8 mouse cellular contexts compared by ENCODE assay signal in the genomic region with DNA sequence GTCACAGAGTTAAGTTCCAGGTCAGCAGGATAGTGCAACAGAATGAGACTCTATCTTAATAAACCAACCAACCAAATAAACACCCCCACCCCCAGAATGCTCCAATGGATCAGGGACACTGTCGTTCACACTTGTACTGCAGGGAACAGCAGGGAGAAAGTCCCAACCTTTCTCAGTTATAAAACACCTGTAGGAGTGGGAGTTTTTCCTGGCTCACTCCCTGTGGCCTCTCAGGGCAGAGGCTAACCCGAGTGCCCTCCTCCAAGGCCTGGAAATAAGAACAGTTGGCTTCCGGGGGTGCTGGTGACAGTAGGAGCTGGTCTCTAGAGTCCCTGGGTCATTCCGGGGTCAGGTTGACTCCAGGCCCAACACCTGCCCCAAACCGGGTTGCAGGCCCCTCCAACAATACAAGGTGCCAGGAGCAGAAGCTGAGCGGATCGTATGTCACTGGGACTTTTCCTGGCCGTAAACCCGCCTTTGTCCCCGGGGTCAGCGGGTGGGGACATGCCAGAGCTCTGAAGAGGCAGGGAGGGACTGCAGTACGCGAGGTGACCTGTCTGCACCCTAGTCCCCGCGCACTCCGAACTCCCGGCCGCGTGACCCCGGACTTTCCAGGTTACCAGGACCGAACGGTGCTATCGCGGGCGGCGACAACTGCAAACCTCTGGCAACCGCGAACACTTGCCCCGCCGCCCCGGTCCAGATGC. TPM values are rescaled to one million over a fixed set of nuclear protein-coding genes. Genes with fewer than 3 reads are reported as not detected.
DNase-seq lines count a peak whose midpoint lies in the region; ATAC-seq and TF ChIP-seq lines count a peak whose summit lies in the region.

No protein-coding gene starts in this region.

- H3K9me3 ChIP-seq in forebrain, embryonic 14.5 days (replicated peaks; ENCODE audit: control insufficient read depth, low read length), result no peaks in the 10 kb centered on the region
- H3K9me3 ChIP-seq in limb, embryonic 14.5 days (ENCODE audit: control insufficient read depth, low read length), result no peaks in the 10 kb centered on the region
- H3K9me3 ChIP-seq in neural tube, embryonic 15.5 days (replicated peaks), result no peaks in the 10 kb centered on the region

- H3K9ac ChIP-seq in forebrain, embryonic 14.5 days (ENCODE audit: low read length), result peak overlapping the region; percentile 78
- peak overlapping the region; percentile 83 for H3K9ac ChIP-seq in limb, embryonic 14.5 days (ENCODE audit: low read depth, low read length, severe bottlenecking)
- H3K9ac ChIP-seq in neural tube, embryonic 15.5 days (replicated peaks), result peak overlapping the region; percentile 84

- no peak for TF ChIP-seq POLR2A in limb, embryonic 14.5 days (IDR thresholded peaks at IDR 0.05; ENCODE audit: borderline replicate concordance, extremely low read depth, insufficient read depth, insufficient read length)

- peaks cover 14% of the 10 kb centered on the region; the same call in 1 of the 2 replicates for H3K36me3 ChIP-seq in forebrain, embryonic 14.5 days (ENCODE audit: control insufficient read depth, insufficient read depth, low read length)
- peaks cover 25% of the 10 kb centered on the region for H3K36me3 ChIP-seq in limb, embryonic 14.5 days (ENCODE audit: control insufficient read depth, insufficient read depth, low read length)
- peaks cover 10% of the 10 kb centered on the region for H3K36me3 ChIP-seq in neural tube, embryonic 15.5 days

- ATAC-seq in forebrain, embryonic 14.5 days, result peak; percentile 9; the same call in 1 of the 2 replicates
- peak; percentile 45 for ATAC-seq in limb, embryonic 14.5 days (ENCODE audit: low FRiP score, low read depth)
- peak; percentile 4; the same call in 1 of the 2 replicates for ATAC-seq in neural tube, embryonic 15.5 days (ENCODE audit: low FRiP score)

- peak; percentile 31 for DNase-seq in cerebellum, adult 8-10 months
- no peak for DNase-seq in cerebellum, postnatal 25 days
- DNase-seq in CD4-positive, CD25-positive, alpha-beta regulatory T cell, adult 2 months (ENCODE audit: low read depth, low spot score), result peak; percentile 28
- no peak for DNase-seq in forebrain, embryonic 14.5 days (ENCODE audit: low spot score)
- DNase-seq in limb, embryonic 14.5 days (ENCODE audit: low spot score), result no peak
- no peak for DNase-seq in spleen, adult 18-20 months
- no peak for DNase-seq in layer of hippocampus, adult 9-11 months

- WGBS in forebrain, embryonic 14.5 days, result 2% methylated on average over 31 of the region's 31 CpGs
- under 1% methylated on average over 24 of the region's 31 CpGs for WGBS in limb, embryonic 14.5 days
- WGBS in neural tube, embryonic 15.5 days, result under 1% methylated on average over 31 of the region's 31 CpGs

- peak overlapping the region; percentile 63 for H3K4me3 ChIP-seq in forebrain, embryonic 14.5 days (ENCODE audit: low read depth, low read length)
- H3K4me3 ChIP-seq in limb, embryonic 14.5 days (replicated peaks; ENCODE audit: low read length), result peak overlapping the region; percentile 80
- H3K4me3 ChIP-seq in neural tube, embryonic 15.5 days (replicated peaks), result peak overlapping the region; percentile 75

- peak overlapping the region; percentile 90 for H3K4me2 ChIP-seq in forebrain, embryonic 14.5 days (ENCODE audit: low read length)
- peak overlapping the region; percentile 95 for H3K4me2 ChIP-seq in limb, embryonic 14.5 days (replicated peaks; ENCODE audit: low read depth, low read length, severe bottlenecking)
- H3K4me2 ChIP-seq in neural tube, embryonic 15.5 days, result peak overlapping the region; percentile 91

- H3K4me1 ChIP-seq in forebrain, embryonic 14.5 days (ENCODE audit: control insufficient read depth, insufficient read depth, low read length), result peaks cover 28% of the 10 kb centered on the region
- H3K4me1 ChIP-seq in limb, embryonic 14.5 days (ENCODE audit: control insufficient read depth, insufficient read depth, low read length), result peaks cover 9% of the 10 kb centered on the region
- H3K4me1 ChIP-seq in neural tube, embryonic 15.5 days, result peaks cover 44% of the 10 kb centered on the region

- peak overlapping the region; percentile 31 for H3K27ac ChIP-seq in forebrain, embryonic 14.5 days (ENCODE audit: low read depth, low read length)
- peak overlapping the region; percentile 70 for H3K27ac ChIP-seq in limb, embryonic 14.5 days (replicated peaks; ENCODE audit: low read depth, low read length)
- H3K27ac ChIP-seq in neural tube, embryonic 15.5 days (replicated peaks), result peak overlapping the region; percentile 76

- no peaks in the 10 kb centered on the region for H3K27me3 ChIP-seq in forebrain, embryonic 14.5 days (replicated peaks; ENCODE audit: control insufficient read depth, insufficient read depth, low read length)
- no peaks in the 10 kb centered on the region for H3K27me3 ChIP-seq in limb, embryonic 14.5 days (ENCODE audit: control insufficient read depth, insufficient read depth, low read length)
- H3K27me3 ChIP-seq in neural tube, embryonic 15.5 days (replicated peaks), result no peaks in the 10 kb centered on the region

RNA-seq across cellular contexts. Expression of a gene that starts 1.1 kb away (rescaled TPM):
- 85.7 and 101 TPM in 2 replicates for polyA plus RNA-seq in forebrain, embryonic 14.5 days (2014; fragmentation: Nextera tagmentation; extraction: Ambion mirVana)
- polyA plus RNA-seq in limb, embryonic 14.5 days (2012; rRNA removed), result 47.6 and 59.8 TPM in 2 replicates
- 64.1 and 68.7 TPM in 2 replicates for polyA plus RNA-seq in limb, embryonic 14.5 days (2014; fragmentation: Nextera tagmentation; extraction: Ambion mirVana)
- polyA plus RNA-seq in neural tube, embryonic 15.5 days (2015; fragmentation: Nextera tagmentation; extraction: Ambion mirVana), result 78.6 TPM in 2 replicates

RNA-seq across cellular contexts. Expression of a gene that starts 14.0 kb away (rescaled TPM):
- polyA plus RNA-seq in forebrain, embryonic 14.5 days (2014; fragmentation: Nextera tagmentation; extraction: Ambion mirVana), result 200 and 220 TPM in 2 replicates
- 172 and 182 TPM in 2 replicates for polyA plus RNA-seq in limb, embryonic 14.5 days (2012; rRNA removed)
- polyA plus RNA-seq in limb, embryonic 14.5 days (2014; fragmentation: Nextera tagmentation; extraction: Ambion mirVana), result 247 and 256 TPM in 2 replicates
- polyA plus RNA-seq in neural tube, embryonic 15.5 days (2015; fragmentation: Nextera tagmentation; extraction: Ambion mirVana), result 191 and 206 TPM in 2 replicates

RNA-seq across cellular contexts. Expression of a gene that starts 26.8 kb away (rescaled TPM):
- polyA plus RNA-seq in forebrain, embryonic 14.5 days (2014; fragmentation: Nextera tagmentation; extraction: Ambion mirVana), result 0.16 and 0.20 TPM in 2 replicates
- polyA plus RNA-seq in limb, embryonic 14.5 days (2012; rRNA removed), result 0.15 and 0.47 TPM in 2 replicates
- 0.18 TPM in 1 of 2 replicates, not detected in the other for polyA plus RNA-seq in limb, embryonic 14.5 days (2014; fragmentation: Nextera tagmentation; extraction: Ambion mirVana)
- polyA plus RNA-seq in neural tube, embryonic 15.5 days (2015; fragmentation: Nextera tagmentation; extraction: Ambion mirVana), result 0.22 TPM in 2 replicates

RNA-seq across cellular contexts. Expression of a gene that starts 39.7 kb away (rescaled TPM):
- polyA plus RNA-seq in forebrain, embryonic 14.5 days (2014; fragmentation: Nextera tagmentation; extraction: Ambion mirVana), result 87.2 and 94.0 TPM in 2 replicates
- polyA plus RNA-seq in limb, embryonic 14.5 days (2012; rRNA removed), result 218 and 287 TPM in 2 replicates
- 115 and 119 TPM in 2 replicates for polyA plus RNA-seq in limb, embryonic 14.5 days (2014; fragmentation: Nextera tagmentation; extraction: Ambion mirVana)
- 73.7 and 82.7 TPM in 2 replicates for polyA plus RNA-seq in neural tube, embryonic 15.5 days (2015; fragmentation: Nextera tagmentation; extraction: Ambion mirVana)

RNA-seq across cellular contexts. Expression of a gene that starts 43.1 kb away (rescaled TPM):
- 0.89 and 1.9 TPM in 2 replicates for polyA plus RNA-seq in forebrain, embryonic 14.5 days (2014; fragmentation: Nextera tagmentation; extraction: Ambion mirVana)
- 3.5 and 4.5 TPM in 2 replicates for polyA plus RNA-seq in limb, embryonic 14.5 days (2012; rRNA removed)
- polyA plus RNA-seq in limb, embryonic 14.5 days (2014; fragmentation: Nextera tagmentation; extraction: Ambion mirVana), result 2.5 and 3.2 TPM in 2 replicates
- 1.5 and 2.6 TPM in 2 replicates for polyA plus RNA-seq in neural tube, embryonic 15.5 days (2015; fragmentation: Nextera tagmentation; extraction: Ambion mirVana)

Comparison
In these comparisons a context has a peak if more than half of its experiments do, and no peak if none do; other contexts are left out.
1. DNase-seq: peak in cerebellum, adult 8-10 months (single experiment) and CD4-positive, CD25-positive, alpha-beta regulatory T cell, adult 2 months (single experiment); none in cerebellum, postnatal 25 days (0 of 2), forebrain, embryonic 14.5 days (single experiment), limb, embryonic 14.5 days (single experiment), spleen, adult 18-20 months (0 of 2) and layer of hippocampus, adult 9-11 months (single experiment).
2. Peak in every context shown above with its lines, with median percentiles within 50 percentile points of each other: ATAC-seq, H3K27ac ChIP-seq, H3K4me2 ChIP-seq, H3K4me3 ChIP-seq and H3K9ac ChIP-seq.